Mouse (Mus musculus): ENCODE data around the gene Pabpn1.

Pabpn1 gene

DNA sequence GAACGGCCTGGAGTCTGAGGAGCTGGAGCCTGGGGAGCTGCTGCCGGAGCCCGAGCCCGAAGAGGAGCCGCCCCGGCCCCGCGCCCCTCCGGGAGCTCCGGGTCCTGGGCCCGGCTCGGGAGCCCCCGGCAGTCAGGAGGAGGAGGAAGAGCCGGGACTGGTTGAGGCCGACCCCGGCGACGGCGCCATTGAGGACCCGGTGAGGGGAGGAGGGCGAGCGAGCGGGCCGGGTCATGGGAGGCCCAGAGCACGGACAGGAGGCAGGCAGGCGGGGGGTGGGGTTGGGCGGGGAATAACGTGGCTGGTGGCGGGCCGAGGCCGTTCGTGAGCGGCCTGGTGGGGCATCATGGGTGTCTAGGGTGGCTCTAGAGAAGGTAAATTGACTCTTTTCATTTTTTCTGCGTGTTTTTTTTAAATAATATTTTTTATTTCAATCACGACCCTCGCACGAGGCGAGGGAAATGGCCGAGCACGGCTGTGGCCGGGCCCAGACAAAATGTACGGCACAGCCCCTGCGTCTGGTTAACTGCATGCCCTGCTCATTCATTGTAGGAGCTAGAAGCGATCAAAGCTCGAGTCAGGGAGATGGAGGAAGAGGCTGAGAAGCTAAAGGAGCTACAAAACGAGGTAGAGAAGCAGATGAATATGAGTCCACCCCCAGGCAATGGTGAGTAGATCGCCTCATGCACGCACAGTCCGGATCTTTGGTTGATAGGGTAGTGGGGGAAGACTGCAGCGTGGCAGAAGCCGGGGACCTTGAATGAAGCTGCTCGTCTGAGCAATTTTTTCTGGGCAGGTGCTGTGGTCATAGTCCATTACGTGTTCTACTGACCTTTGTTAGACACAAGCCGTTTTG, 2.2 kb downstream of the Pabpn1 start:
- DNase-seq: peak; percentile 50

DNA sequence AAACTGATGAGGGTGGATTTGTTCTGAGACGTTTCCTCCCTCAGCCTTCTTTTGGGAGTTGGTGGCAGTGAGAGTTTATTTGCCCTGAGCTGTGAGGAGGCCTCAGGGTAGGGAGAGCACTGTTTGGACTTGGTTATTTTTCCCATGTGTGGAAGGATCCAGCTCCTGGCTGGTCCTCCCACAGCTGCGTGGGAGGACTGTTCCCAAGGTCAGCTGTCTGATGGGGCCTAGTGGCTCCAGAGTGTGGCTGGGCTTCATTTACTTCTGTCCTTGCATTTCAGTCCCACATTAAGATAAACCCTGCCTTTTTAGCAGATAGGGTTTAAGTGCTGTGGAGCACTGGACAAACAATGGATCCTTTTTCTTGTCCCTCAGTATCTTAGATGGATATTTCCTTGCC, 5.1 kb downstream of the Pabpn1 start:
- no peak for DNase-seq

DNA sequence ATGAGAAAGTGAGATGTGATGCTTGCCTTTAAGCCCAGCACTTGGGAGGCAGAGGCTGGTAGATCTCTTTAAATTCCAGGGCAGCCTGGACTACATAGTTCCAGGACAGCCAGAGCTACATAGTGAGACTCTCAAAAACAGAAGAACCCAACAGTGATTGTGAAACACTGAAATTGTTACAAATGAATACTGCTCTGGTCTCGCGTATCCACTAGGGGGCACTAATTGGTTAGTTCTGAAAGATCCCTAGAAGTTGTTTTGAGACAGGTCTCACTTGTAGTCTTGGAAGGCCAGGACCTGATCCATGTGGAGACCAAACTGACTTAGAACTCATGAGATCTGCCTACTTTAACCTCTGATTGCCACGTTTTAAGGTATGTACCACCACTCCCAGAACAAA, 8.1 kb downstream of the Pabpn1 start:
- DNase-seq: peak; percentile 93

- no peak for DNase-seq
Observed at GRCm38 (mm10) chr14:54903641-54904040, 11.3 kb downstream of the Pabpn1 start.

DNA sequence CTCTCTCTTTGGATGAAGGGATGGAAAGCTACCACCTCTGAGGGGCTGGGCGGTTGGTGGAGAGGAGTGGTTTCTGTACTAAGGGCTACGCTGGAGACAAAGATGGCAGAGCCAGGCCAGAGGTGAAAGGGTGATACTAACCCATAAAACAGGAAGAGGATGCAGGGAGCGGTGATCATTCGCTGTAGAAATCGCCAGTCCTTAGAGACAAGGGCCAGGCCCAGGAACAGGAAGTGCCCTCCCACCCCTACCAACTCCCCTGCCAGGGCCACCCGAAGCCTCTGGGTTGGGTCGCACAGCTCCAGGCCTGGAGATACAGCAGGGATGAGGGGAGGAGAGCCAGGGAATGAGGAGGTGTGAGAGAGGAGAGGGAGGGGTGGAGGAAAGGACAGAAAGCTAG, 16.4 kb downstream of the Pabpn1 start:
- DNase-seq: peak; percentile 36

GRCm38 (mm10) chr14:54912109-54912850, 20.0 kb downstream of the Pabpn1 start:
- no peak for DNase-seq

GRCm38 (mm10) chr14:54912886-54913285, 20.6 kb downstream of the Pabpn1 start, which contains the start of gene Slc22a17:
Gene Slc22a17, minus strand, starts transcription at chr14:54913132.
- peak; percentile 81 for DNase-seq

GRCm38 (mm10) chr14:54913343-54913742, 21.0 kb downstream of the Pabpn1 start:
- DNase-seq: no peak

DNA sequence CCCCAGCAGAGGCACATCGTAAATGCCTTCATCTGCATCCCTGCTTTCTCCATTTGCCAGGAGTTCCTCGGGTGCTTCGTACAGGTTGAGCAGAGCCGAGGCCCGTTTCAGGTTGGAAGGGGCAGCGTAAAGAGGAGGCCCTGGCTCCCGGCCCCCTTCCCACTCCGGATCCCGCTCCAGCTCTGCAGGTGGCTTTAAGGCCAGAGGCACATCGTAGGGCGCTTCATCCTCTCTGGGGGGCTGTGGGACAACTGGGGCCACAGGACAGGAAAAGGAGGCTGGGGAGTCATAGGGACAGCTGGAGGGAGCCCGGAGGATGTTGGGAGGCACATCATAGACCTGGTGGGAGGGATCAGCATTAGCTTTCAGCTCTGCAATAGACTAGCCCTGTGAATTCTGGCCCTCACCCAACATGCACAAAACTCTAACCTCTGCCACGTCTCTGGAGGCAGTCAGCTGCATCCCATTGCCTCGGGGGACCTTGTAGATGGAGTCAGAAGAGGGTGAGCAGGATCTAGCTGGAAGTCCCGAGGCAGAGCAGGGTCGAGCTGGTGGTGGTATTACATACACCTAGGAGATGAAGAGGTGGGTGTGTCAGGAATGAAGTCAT, 27.9 kb downstream of the Pabpn1 start:
- no peak for DNase-seq

DNA sequence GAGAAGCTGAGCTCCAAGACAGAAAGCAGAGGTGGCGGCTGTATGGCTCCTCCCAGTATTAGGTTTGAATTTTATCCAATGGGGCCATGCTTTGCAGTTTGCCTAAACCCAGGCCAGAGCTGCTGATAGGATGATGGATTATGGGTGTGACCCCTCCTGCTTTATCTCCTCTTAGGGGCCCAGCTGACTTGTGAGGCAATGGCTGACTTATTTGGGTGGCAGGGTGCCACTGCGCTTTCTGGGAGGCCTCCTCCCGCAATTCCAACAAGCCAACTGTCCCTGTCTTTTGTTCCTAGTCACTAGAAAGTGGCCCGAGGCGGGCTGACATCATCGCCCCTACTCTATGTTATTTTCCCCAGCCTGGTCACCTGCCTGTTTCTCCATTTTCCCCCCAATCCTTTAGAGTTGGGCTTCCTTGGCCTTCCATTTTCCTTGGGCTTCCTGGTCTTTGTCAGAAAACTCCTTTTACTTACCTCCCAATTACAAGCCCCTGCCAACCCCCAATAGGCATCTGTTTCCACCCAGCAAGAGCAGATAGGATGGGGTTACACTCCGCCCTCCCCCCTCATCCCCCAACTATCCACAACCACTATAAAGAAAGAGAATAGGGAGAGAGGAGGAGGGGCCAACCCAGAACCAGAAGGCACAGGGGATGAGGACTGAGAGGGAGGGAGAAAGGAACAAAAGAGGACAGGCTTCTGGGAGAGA, 32.5 kb downstream of the Pabpn1 start:
- DNase-seq: peak; percentile 55

- peak; percentile 22 for DNase-seq
Observed at GRCm38 (mm10) chr14:54925349-54926342, 33.3 kb downstream of the Pabpn1 start, which contains the start of gene Efs. Gene Efs, minus strand, starts transcription at chr14:54926126.

- DNase-seq: peak; percentile 28
Observed at GRCm38 (mm10) chr14:54926401-54927158, 34.3 kb downstream of the Pabpn1 start.

GRCm38 (mm10) chr14:54927296-54927695, 35.0 kb downstream of the Pabpn1 start:
- no peak for DNase-seq

- no peak for DNase-seq
Observed at GRCm38 (mm10) chr14:54929801-54930200, 37.5 kb downstream of the Pabpn1 start.

GRCm38 (mm10) chr14:54930431-54930830, 38.1 kb downstream of the Pabpn1 start:
- peak; percentile 47 for DNase-seq

- no peak for DNase-seq
Observed at GRCm38 (mm10) chr14:54932645-54933150, 40.4 kb downstream of the Pabpn1 start, which contains the start of gene Il25. Gene Il25, plus strand, starts transcription at chr14:54932695.

DNA sequence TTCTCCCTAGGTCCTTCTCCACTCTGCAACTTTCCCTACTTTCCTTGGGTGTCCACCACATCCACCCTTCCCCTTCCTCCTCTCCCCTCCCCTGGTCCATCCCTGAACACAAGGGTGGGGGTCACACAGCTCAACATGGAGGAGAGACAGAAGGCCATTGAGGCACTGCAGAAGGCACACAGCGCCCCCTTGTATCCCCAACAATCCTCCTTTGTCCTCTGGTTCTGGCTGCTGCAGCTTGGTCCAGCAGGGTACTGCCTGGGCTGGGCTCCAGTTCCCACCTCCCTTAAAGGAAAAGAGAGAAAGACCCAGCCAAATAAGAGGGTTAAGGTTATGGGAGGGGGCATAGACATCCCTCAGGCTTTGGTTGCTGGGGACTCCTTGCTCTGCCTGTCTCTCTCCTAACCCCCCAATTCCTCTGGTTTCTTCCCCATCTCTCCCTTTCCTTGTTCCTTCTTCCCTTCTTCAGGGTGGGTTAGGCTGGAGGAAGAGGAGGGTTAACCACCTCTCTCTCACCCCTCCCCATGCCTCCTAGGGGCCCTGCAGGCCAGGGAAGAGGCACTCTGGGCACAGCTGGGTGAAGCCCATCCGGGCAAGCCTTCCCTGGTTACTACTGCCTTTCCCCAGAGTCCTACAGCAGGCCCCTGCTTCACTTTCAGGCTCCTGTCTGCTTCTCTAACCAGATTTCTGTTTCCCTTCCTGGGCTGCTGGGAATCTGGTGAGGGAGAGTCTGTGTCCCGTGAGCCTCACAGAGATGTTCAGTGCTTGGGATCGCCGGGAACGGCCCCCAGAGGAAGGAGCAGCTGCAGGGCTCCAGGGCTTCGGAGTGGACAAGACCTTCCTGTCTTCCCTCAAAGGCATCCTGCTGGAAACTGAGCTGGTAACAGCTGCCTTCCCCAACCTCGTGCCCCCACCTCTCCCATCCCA, 43.9 kb downstream of the Pabpn1 start, which contains the start of gene Cmtm5:
TSS of gene Cmtm5 (plus strand) at position 358 of the 927 bp plus-strand sequence.
- no peak for DNase-seq

DNA sequence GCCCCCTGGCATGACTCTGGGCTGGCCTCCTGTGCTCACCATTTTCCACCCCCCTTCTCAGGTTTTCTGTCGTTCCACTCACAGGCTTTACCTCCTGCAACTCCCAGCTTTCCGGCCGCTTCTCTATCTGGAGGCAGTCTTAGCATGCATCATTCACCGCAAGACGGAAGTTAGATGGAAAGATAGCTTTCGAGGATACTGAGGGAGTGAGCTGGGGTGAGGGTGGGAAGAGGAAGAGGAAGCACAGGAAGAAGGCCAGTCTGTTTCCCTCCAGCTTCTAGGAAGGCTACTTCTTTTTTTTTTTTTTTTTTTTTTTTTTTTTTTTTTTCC, 44.5 kb downstream of the Pabpn1 start:
- DNase-seq: no peak
